Mouse (Mus musculus): ENCODE data around the gene Sh3gl1. TPM values are rescaled to one million over a fixed set of nuclear protein-coding genes. Genes with fewer than 3 reads are reported as not detected.
A peak's percentile ranks its signal among the peaks of the same experiment; 100 is the strongest.

Gene Sh3gl1
- polyA plus RNA-seq, 1 experiment, result 74.1 TPM

- WGBS, result 90% methylated on average over 8 of the region's 8 CpGs
- H3K4me3 ChIP-seq (replicated peaks; ENCODE audit: extremely low read depth, low read depth, low read length), result no peak overlapping the region
- TF ChIP-seq POLR2A (IDR thresholded peaks at IDR 0.05; ENCODE audit: borderline replicate concordance, extremely low read depth, low read depth, low read length) (no peak), CTCF (IDR thresholded peaks at IDR 0.05; ENCODE audit: insufficient read depth, low read length) (no peak)
- no peak for DNase-seq
- H3K4me1 ChIP-seq (ENCODE audit: control insufficient read depth, insufficient read depth, low read length), result no peaks in the 10 kb centered on the region
Measured at GRCm38 (mm10) chr17:56016382-56016781, 20.1 kb downstream of the Sh3gl1 start.

DNA sequence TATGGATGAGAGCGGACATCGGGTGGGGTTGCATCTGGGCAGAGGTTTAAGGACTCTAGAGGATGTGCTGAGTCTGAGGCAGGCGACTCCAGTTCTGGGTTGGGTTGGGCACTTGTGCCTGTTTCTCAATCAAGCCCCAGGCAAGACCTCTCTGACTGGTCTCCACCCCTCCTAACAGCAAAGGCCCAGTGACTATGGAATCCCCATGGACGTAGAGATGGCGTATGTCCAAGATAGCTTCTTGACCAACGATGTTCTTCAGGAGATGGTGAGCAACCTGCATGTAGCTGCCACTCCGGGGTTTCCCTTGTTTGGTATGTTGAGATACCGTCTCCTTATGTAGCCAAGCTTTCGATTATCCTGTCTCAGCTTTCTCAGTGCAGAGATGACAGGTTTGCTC lies 21.1 kb downstream of the Sh3gl1 start:
- TF ChIP-seq POLR2A (IDR thresholded peaks at IDR 0.05; ENCODE audit: borderline replicate concordance, extremely low read depth, low read depth, low read length) (no peak), CTCF (IDR thresholded peaks at IDR 0.05; ENCODE audit: insufficient read depth, low read length) (no peak)
- 86% methylated on average over 9 of the region's 9 CpGs for WGBS
- no peak overlapping the region for H3K4me3 ChIP-seq (replicated peaks; ENCODE audit: extremely low read depth, low read depth, low read length)
- DNase-seq, result no peak
- H3K4me1 ChIP-seq (ENCODE audit: control insufficient read depth, insufficient read depth, low read length), result peaks cover 6% of the 10 kb centered on the region

DNA sequence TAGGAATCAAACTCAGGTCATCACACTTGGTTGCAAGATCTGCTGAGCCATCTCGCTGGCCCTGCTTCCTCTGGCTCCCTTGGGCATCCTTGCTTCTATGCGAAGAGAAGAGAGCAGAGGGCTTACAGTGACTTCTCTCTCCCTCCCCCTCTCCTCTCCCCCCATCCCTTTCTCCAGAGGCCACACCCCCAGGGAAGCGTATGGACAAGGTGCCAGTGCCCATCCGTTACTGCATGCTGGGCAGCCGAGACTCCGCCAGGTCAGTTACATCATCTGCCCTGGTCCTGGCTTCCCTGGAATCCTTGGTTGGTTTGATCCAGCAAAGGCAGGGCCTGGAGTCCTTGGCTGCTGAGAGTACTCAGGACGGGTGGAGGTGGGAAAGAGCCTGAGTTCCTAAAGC lies 25.0 kb downstream of the Sh3gl1 start:
- 83% methylated on average over 7 of the region's 7 CpGs for WGBS
- TF ChIP-seq POLR2A (IDR thresholded peaks at IDR 0.05; ENCODE audit: borderline replicate concordance, extremely low read depth, low read depth, low read length), result no peak
- TF ChIP-seq CTCF (IDR thresholded peaks at IDR 0.05; ENCODE audit: insufficient read depth, low read length), result no peak
- no peak for DNase-seq
- Histone ChIP-seq H3K4me3 (replicated peaks; ENCODE audit: extremely low read depth, low read depth, low read length) (no peak overlapping the region), H3K4me1 (ENCODE audit: control insufficient read depth, insufficient read depth, low read length) (peaks cover 11% of the 10 kb centered on the region)

DNA sequence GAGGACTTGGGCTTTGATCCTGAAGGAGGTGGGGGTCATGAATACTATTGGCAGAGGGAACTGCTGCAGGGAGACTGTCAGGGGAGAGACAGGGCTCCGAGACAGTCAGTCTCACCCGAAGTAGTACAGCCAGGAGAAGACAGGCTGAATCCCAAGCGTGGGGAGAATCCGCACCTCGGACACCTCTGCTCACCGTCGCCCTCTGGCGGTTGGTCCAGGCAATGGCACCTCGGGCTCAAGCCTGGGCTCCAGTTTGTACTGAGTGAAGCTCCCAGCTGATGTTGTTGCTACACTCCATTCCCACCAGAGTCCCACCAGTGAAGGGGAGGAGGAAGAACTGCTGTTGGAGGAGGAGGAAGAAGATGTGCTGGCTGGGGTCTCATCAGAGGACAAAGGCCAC lies 25.8 kb downstream of the Sh3gl1 start:
- DNase-seq, result peak; percentile 86
- TF ChIP-seq CTCF (IDR thresholded peaks at IDR 0.05; ENCODE audit: insufficient read depth, low read length) (peak; percentile 97), POLR2A (IDR thresholded peaks at IDR 0.05; ENCODE audit: borderline replicate concordance, extremely low read depth, low read depth, low read length) (no peak)
- Histone ChIP-seq H3K4me3 (replicated peaks; ENCODE audit: extremely low read depth, low read depth, low read length) (no peak overlapping the region), H3K4me1 (ENCODE audit: control insufficient read depth, insufficient read depth, low read length) (peaks cover 11% of the 10 kb centered on the region)
- 6% methylated on average over 9 of the region's 9 CpGs for WGBS

GRCm38 (mm10) chr17:56010255-56010654 lies 26.2 kb downstream of the Sh3gl1 start:
- Histone ChIP-seq H3K4me3 (replicated peaks; ENCODE audit: extremely low read depth, low read depth, low read length) (no peak overlapping the region), H3K4me1 (ENCODE audit: control insufficient read depth, insufficient read depth, low read length) (peaks cover 11% of the 10 kb centered on the region)
- TF ChIP-seq CTCF (IDR thresholded peaks at IDR 0.05; ENCODE audit: insufficient read depth, low read length) (no peak), POLR2A (IDR thresholded peaks at IDR 0.05; ENCODE audit: borderline replicate concordance, extremely low read depth, low read depth, low read length) (no peak)
- 56% methylated on average over 14 of the region's 14 CpGs for WGBS
- no peak for DNase-seq

GRCm38 (mm10) chr17:56009962-56010240 lies 26.5 kb downstream of the Sh3gl1 start:
- no peak for TF ChIP-seq POLR2A (IDR thresholded peaks at IDR 0.05; ENCODE audit: borderline replicate concordance, extremely low read depth, low read depth, low read length)
- TF ChIP-seq CTCF (IDR thresholded peaks at IDR 0.05; ENCODE audit: insufficient read depth, low read length), result no peak
- 25% methylated on average over 2 of the region's 2 CpGs for WGBS
- no peak for DNase-seq
- Histone ChIP-seq H3K4me1 (ENCODE audit: control insufficient read depth, insufficient read depth, low read length) (peaks cover 11% of the 10 kb centered on the region), H3K4me3 (replicated peaks; ENCODE audit: extremely low read depth, low read depth, low read length) (no peak overlapping the region)

- TF ChIP-seq POLR2A (IDR thresholded peaks at IDR 0.05; ENCODE audit: borderline replicate concordance, extremely low read depth, low read depth, low read length) (peak; percentile 84), CTCF (IDR thresholded peaks at IDR 0.05; ENCODE audit: insufficient read depth, low read length) (no peak)
- peaks cover 11% of the 10 kb centered on the region for H3K4me1 ChIP-seq (ENCODE audit: control insufficient read depth, insufficient read depth, low read length)
- 1% methylated on average over 60 of the region's 62 CpGs for WGBS
- peak overlapping the region; percentile 82 for H3K4me3 ChIP-seq (replicated peaks; ENCODE audit: extremely low read depth, low read depth, low read length)
- peak; percentile 90 for DNase-seq
Measured at GRCm38 (mm10) chr17:56009088-56009961, 27.1 kb downstream of the Sh3gl1 start.

GRCm38 (mm10) chr17:56008356-56009087 lies 27.9 kb downstream of the Sh3gl1 start:
- Histone ChIP-seq H3K4me1 (ENCODE audit: control insufficient read depth, insufficient read depth, low read length) (peaks cover 11% of the 10 kb centered on the region), H3K4me3 (replicated peaks; ENCODE audit: extremely low read depth, low read depth, low read length) (peak overlapping the region; percentile 82)
- TF ChIP-seq CTCF (IDR thresholded peaks at IDR 0.05; ENCODE audit: insufficient read depth, low read length), result no peak
- peak; percentile 41; the same call in 1 of the 2 replicates for TF ChIP-seq POLR2A (IDR thresholded peaks at IDR 0.05; ENCODE audit: borderline replicate concordance, extremely low read depth, low read depth, low read length)
- peak; percentile 84 for DNase-seq
- under 1% methylated on average over 21 of the region's 21 CpGs for WGBS

- Histone ChIP-seq H3K4me3 (replicated peaks; ENCODE audit: extremely low read depth, low read depth, low read length) (peak overlapping the region; percentile 10), H3K4me1 (ENCODE audit: control insufficient read depth, insufficient read depth, low read length) (peaks cover 11% of the 10 kb centered on the region)
- WGBS, result 16% methylated on average over 14 of the region's 14 CpGs
- DNase-seq, result no peak
- TF ChIP-seq CTCF (IDR thresholded peaks at IDR 0.05; ENCODE audit: insufficient read depth, low read length), result no peak
- no peak for TF ChIP-seq POLR2A (IDR thresholded peaks at IDR 0.05; ENCODE audit: borderline replicate concordance, extremely low read depth, low read depth, low read length)
Measured at GRCm38 (mm10) chr17:56007444-56008355, 28.7 kb downstream of the Sh3gl1 start.

Data from lung, adult 2 months (tissue).